Mouse (Mus musculus) gastrocnemius, adult 2 months (tissue): ENCODE results near the gene Olfr373. TPM values are rescaled to one million over a fixed set of nuclear protein-coding genes. Genes with fewer than 3 reads are reported as not detected.
"Not testable (repeated sequence)": the region's sequence is repeated elsewhere in the genome, so short reads cannot be mapped to it uniquely, and the experiment has no call there.

ENCODE experiments used
- DNase-seq: peaks from one replicate; pipeline ENCODE4 v3.0.0; 2022
- H3K27ac ChIP-seq: fragments of 200-600 bp; 2 replicates; pipeline ENCODE4 v1.8.1; 2022; ENCODE audit warnings: mild to moderate bottlenecking
- H3K4me3 ChIP-seq: fragments of 200-600 bp; 2 replicates; pipeline ENCODE4 v1.8.1; 2022; ENCODE audit warnings: mild to moderate bottlenecking, moderate library complexity
- CTCF ChIP-seq: fragments of 200-600 bp; IDR thresholded peaks from 2 replicates; pipeline ENCODE4 v1.8.1; 2022; ENCODE audit warnings: antibody characterized with exemption, mild to moderate bottlenecking, moderate library complexity
- intact Hi-C: fragments of 180-260 bp; cut with DNase I; formaldehyde crosslinking; loops from one replicate; pipeline ENCODE4 v1.15.1; 2025
- total RNA-seq, 2 experiments: library from RNA; stranded (reverse); gene quantifications; 2 replicates each; pipeline ENCODE4 v1.2.3; 2021

Olfr373 gene
- total RNA-seq, 2 experiments from 2014 or later, result not detected

DNA sequence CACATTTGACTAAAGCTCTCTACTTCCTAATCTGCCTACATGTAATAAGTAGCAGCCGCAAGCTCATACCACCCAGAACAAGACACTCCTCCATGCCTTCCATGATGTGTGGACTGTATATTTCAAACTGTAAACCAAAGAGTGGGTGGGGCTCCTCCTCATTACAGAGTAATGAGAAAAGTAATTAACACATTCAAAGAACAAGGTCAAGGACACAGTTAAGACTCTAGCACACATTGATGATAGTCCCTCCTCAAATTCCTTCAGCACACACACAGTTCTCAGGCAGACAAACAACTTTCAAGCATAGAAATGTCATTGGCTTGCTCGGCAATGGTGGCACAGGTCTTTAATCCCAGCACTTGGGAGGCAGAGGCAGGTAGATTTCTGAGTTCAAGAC is 32.2 kb downstream of the Olfr373 start:
- intact Hi-C loops, result no loop called here
- Histone ChIP-seq H3K27ac (no peak overlapping the region), H3K4me3 (no peak overlapping the region)
- DNase-seq, result no peak
- no peak for TF ChIP-seq CTCF

DNA sequence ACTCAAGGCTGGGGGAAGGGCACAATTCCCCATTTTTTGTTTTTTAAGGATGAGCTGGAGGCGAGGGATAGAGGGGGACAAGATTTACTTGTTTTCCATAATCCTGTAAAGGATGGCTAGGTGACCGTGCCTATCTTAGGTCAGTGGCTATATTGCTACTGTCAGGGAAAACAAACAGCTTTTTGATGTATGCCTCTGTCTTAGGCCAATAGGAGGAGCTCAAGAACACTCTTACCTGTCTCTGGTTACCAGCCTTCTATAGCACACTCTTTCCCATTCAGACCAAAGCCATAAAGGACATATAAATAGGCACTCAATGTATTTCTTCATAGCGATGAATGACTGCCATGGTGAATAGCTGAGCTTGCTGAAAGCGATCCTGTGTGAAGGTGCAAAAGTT is 35.6 kb downstream of the Olfr373 start:
- Histone ChIP-seq H3K4me3 (no peak overlapping the region), H3K27ac (no peak overlapping the region)
- DNase-seq, result no peak
- intact Hi-C loops, result no loop called here
- TF ChIP-seq CTCF, result no peak

- DNase-seq, H3K4me3 ChIP-seq, H3K27ac ChIP-seq, intact Hi-C loops: not testable (repeated sequence)
Observed at GRCm38 (mm10) chr8:72121486-72121885, 38.5 kb downstream of the Olfr373 start.

DNA sequence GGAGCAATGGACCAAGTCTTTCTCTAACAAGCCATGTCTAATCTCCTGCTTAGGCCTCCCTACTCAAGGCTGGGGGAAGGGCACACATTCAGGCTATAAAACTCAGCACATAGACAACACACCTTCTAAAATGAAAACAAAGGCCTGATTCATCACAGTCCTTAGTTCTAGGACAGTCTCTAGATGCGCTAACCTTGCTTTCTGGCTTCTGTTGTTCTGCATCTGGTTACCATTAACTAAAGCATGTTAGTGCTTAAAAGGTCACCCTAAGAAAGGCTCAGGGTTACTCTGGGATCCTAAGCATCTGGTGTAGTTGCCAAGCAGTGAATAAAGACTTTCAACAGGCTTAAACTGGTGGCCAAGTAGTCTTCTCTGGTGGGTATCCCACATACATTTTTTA is 39.0 kb downstream of the Olfr373 start:
- intact Hi-C loops, result no loop called here
- no peak for DNase-seq
- TF ChIP-seq CTCF, result no peak
- Histone ChIP-seq H3K27ac (no peak overlapping the region), H3K4me3 (no peak overlapping the region)

DNA sequence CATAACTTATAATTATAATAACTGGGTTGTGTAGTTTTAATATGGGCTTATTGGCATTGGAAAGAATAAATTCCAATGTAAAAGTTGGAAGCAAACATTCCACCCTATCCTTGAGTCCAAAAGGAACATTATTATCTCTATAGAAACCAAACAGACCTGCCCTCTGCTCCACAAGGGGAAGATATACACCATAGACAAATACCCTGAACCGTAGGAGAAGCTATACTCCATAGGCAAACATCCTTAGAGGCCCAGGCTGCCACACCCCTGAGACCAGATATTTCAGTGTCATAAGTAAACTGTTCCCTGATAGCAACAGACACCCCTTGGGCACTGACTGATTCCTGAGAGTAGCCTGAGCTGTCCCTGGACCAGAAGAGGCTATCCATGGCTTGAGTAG is 44.9 kb downstream of the Olfr373 start:
- DNase-seq, result no peak
- no peak for TF ChIP-seq CTCF
- intact Hi-C loops, result no loop called here
- no peak overlapping the region for H3K4me3 ChIP-seq
- H3K27ac ChIP-seq, result no peak overlapping the region

DNA sequence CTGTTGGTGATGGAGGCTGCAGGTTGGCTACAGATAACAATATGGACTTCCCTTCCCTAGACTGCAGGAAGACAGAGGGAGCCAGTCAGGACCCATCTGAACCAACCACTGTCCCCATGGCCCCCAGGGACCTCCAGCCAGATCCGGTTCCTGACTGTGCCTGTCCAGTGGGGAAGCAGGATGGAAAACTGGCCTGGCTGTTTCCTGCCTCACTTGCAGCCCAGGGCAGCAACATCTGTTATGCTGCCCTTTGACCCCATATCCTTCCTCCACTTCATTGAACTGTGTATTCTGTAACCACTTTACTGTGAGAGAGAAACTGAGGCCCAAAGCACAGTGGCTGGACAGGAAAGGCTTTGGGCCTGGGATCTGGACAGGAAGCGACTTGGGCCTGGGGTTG is 48.3 kb downstream of the Olfr373 start:
- no peak overlapping the region for H3K27ac ChIP-seq
- TF ChIP-seq CTCF, result no peak
- intact Hi-C loops, result loop anchor here (10.0 kb wide), 1 partner anchor 226 kb away; the partner anchor contains the start of genes Zfp617 and Zfp882
- DNase-seq, result no peak
- H3K4me3 ChIP-seq, result no peak overlapping the region

- intact Hi-C loops, result loop anchor here (10.0 kb wide), 1 partner anchor 227 kb away; the partner anchor contains the start of genes Zfp617 and Zfp882
- no peak for DNase-seq
- no peak overlapping the region for H3K27ac ChIP-seq
- TF ChIP-seq CTCF, result no peak
- H3K4me3 ChIP-seq, result no peak overlapping the region
Observed at GRCm38 (mm10) chr8:72131901-72132300, 48.9 kb downstream of the Olfr373 start.

DNA sequence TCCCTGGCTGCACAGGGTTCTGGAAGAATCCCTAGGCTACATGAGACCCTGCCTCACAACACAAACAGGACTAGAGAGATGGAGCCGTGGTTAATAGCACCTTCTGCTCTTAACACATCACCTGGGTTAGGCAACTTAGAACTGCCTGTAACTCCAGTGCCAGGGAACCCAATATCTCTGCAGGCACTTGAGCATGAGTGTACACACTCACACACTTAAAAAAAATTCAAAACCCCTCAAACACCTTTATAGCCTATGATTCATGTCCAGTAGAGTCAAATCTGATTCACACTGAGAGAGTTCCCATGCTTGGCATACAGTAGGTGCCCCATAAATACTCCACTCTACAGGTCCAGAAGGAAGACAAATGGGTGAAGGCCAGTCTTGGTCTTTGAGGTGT is 49.4 kb downstream of the Olfr373 start:
- TF ChIP-seq CTCF, result no peak
- no peak for DNase-seq
- no peak overlapping the region for H3K4me3 ChIP-seq
- no peak overlapping the region for H3K27ac ChIP-seq
- intact Hi-C loops, result loop anchor here (10.0 kb wide), 1 partner anchor 228 kb away; the partner anchor contains the start of genes Zfp617 and Zfp882

DNA sequence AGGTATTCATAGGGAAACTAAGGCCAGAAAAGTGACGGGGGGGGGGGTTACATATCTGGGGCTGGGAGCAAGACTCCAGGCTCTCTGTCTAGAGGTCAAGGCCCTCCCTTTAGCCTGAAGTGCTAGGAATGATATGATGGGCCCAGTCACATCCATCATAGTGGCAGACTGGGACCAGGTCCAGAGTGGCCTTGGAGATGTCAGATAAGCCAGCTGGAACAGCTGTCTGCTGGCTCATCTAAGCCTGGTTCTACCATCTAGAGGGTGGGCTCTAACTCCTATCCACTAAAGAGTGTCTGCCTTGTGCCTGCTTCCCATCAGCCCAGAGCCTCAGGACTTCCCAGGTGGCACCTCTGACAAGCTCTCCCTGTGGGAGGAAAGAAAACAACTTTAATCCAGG is 49.9 kb downstream of the Olfr373 start:
- H3K27ac ChIP-seq, result no peak overlapping the region
- TF ChIP-seq CTCF, result no peak
- intact Hi-C loops, result loop anchor here (10.0 kb wide), 1 partner anchor 228 kb away; the partner anchor contains the start of genes Zfp617 and Zfp882
- no peak overlapping the region for H3K4me3 ChIP-seq
- DNase-seq, result no peak

DNA sequence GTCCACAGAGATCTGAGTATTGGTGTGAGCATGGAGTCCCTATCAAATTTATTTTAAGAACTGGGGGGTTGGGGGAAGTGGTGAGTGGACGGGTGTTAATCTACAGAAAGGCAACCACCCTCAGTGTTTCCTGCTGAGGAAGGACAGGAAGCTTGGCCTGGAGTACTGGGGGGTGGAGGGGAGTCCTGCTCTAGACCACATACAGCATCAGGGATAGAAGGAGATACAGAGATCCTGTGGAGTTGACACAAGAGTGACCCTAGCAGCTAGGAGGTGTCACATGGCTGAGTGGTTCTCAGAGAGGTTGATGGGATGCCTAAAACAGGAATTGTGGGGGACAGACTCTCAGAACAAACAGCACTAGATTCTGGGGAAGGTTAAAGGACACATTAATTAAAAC is 50.5 kb downstream of the Olfr373 start:
- intact Hi-C loops, result loop anchor here (10.0 kb wide), 1 partner anchor 229 kb away; the partner anchor contains the start of genes Zfp617 and Zfp882
- H3K4me3 ChIP-seq, result no peak overlapping the region
- H3K27ac ChIP-seq, result no peak overlapping the region
- TF ChIP-seq CTCF, result no peak
- no peak for DNase-seq

DNA sequence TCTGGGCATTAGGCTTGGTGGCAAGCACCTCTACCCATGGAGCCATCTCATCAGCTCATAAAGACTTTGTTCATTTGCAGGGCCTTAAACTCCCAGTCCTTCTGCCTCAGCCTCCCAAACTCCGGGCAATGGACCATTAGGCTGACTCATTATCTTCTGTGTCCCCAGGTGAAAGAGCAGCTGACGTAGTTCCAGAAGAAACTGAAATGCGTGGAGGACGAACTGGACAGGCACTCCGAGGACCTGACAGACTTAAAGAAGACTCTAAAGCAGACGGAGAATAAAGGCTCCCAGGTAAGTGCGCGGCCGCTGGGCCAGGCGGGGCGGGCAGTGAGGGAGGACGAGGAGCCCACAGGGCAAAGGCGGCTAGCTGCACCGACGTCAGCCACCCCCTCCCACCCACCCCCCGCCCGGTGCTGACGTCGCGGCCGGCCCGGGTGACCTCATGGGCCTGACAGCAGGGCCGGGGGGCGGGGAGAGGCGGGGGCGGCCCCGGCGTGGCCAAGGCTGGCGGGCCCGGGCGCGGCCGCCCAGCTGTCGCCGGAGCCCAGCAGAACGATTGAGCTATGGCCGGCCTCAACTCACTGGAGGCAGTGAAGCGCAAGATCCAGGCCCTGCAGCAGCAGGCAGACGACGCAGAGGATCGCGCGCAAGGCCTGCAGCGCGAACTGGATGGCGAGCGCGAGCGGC is 51.9 kb downstream of the Olfr373 start, which contains the start of gene Tpm4:
Gene Tpm4, plus strand, starts transcription at position 220 of the 690 bp plus-strand sequence.
- peak; percentile 85 for DNase-seq
- no peak for TF ChIP-seq CTCF
- peak within 1 kb of the TSS; percentile 96 for H3K27ac ChIP-seq
- intact Hi-C loops, result loop anchor here (10.0 kb wide), 1 partner anchor 230 kb away; the partner anchor contains the start of genes Zfp617 and Zfp882
- H3K4me3 ChIP-seq, result peak within 1 kb of the TSS; percentile 97

DNA sequence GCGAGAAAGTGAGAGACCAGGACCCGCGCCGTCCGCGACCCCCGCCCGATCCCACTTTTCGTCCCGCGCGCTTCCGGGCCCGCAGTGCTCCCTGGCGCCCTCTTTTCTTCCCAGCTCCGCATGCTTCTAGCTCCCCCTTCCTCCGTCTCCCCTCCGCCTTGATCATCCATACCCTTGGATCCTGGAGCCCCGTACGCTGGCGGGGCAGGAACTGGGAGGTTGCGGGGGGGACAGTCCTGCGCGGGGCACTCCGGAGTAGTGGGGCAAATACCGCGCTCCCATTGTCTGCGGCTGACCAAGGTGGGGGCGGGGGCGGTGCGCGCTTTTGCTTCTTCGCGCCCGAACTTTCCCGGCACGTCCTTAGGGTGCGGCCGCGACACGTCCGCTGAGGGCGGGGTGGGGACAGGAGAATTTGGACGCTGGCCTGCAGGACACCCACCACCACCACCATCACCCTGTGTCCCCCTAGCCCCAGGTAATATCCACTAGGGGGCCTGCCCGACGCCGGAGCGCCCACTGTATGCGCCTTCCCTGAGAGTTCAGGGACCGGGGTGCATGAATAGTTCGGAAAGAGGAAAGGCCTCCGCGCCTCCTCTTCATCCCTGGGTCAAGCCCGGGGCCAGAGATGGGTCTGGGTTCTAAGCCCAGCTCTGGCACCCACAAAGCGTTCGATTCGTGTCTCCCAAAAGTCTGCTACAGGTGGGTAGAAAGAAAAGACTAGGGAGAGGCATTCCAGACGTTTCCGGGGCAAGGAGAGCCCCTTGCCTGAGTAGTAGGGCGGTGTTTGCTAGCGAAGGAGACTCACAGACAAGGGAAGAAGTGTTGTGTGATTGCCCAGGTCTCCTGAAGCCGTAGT is 52.7 kb downstream of the Olfr373 start:
- peak overlapping the region; percentile 96 for H3K27ac ChIP-seq
- intact Hi-C loops, result loop anchor here (10.0 kb wide), 1 partner anchor 231 kb away; the partner anchor contains the start of genes Zfp617 and Zfp882

More for the DNA sequence above, 52.7 kb downstream of the Olfr373 start:
- peak; percentile 69 for DNase-seq
- TF ChIP-seq CTCF, result peak; percentile 29; the same call in 1 of the 2 replicates
- H3K4me3 ChIP-seq, result peak overlapping the region; percentile 97
